Mouse (Mus musculus) megakaryocyte-erythroid progenitor cell, adult 5-6 weeks (primary cell): ENCODE data around the gene Akap13. TPM values are rescaled to one million over a fixed set of nuclear protein-coding genes. Genes with fewer than 3 reads are reported as not detected.

Experiments used
- ATAC-seq: replicated peaks from 2 replicates; pipeline ENCODE4 v1.8.0; 2016; ENCODE audit warnings: mild to moderate bottlenecking, inconsistent platforms; ENCODE audit not compliant: severe bottlenecking, poor library complexity, low FRiP score, low TSS enrichment
- total RNA-seq, 2 experiments: library from RNA; stranded (forward) in 1 of 2; stranded (reverse) in 1 of 2; fragments of 200-1000, 215-1000 nt in 1 of 2; fragments of >200 nt in 1 of 2; fragmentation: Nextera tagmentation in 1 of 2; gene quantifications; 2 replicates each; pipeline ENCODE4 v1.2.3; 2014 to 2017

Akap13 gene
- total RNA-seq, 2 experiments from 2014 or later: 63.3 to 74.9 TPM

GRCm38 (mm10) chr7:75796474-75796873 is 341.1 kb downstream of the Akap13 start:
- peak; percentile 66; the same call in 1 of the 2 replicates for ATAC-seq

GRCm38 (mm10) chr7:75800530-75800929 is 345.2 kb downstream of the Akap13 start:
- ATAC-seq: no peak

GRCm38 (mm10) chr7:75801022-75801421 is 345.7 kb downstream of the Akap13 start:
- no peak for ATAC-seq

GRCm38 (mm10) chr7:75801621-75802358 is 346.5 kb downstream of the Akap13 start:
- ATAC-seq: no peak

GRCm38 (mm10) chr7:75802887-75803286 is 347.6 kb downstream of the Akap13 start:
- no peak for ATAC-seq

Other genes starting within 250 kb of the Akap13 start
- gene Sv2b, start 146.3 kb upstream of the Akap13 start, total RNA-seq (2014; fragmentation: Nextera tagmentation): not detected in 2 replicates
- gene Sv2b, start 146.3 kb upstream of the Akap13 start, total RNA-seq (2017): not detected in 2 replicates